Mouse (Mus musculus) olfactory bulb, adult 2 months (tissue): ENCODE results near the gene Tenm4.

Source experiments
- CTCF ChIP-seq: fragments of 200-500 bp; IDR thresholded peaks from 2 replicates; pipeline ENCODE4 v1.5.1; 2012; ENCODE audit warnings: low read depth, mild to moderate bottlenecking, low read length, moderate library complexity; ENCODE audit not compliant: insufficient read depth
- POLR2A ChIP-seq: fragments of 200-500 bp; IDR thresholded peaks from 2 replicates; pipeline ENCODE4 v1.6.1; 2012; ENCODE audit warnings: mild to moderate bottlenecking, low read depth, low read length, moderate library complexity; ENCODE audit not compliant: insufficient read depth

DNA sequence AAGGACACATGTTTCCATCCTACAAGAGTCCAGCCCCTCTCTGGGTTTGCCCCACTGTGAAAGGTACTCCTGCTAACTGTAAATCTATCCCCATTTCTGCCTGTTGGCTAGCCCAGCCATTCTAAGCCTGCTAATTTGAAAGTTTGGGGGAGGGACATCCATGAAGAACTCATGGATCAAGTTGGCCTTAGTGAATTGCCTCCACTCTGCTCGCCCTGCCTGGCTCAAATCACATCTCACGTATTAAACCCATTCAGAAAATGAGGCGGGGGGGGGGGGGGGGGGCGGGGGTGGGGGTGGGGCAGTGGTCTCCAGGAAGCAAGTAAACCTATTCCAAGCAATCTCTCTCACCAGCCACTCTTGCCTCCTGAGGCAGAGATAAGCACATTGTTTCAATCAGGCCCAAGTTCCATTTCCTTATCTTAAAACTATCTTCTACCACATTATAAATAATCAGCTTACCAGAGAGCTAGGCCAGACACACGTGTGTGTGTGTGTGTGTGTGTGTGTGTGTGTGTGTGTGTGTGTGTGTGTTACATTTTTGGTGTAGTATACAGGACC is 429.4 kb downstream of the Tenm4 start:
- TF ChIP-seq POLR2A (no peak), CTCF (no peak)
